Mouse (Mus musculus) limb, embryonic 14.5 days (tissue): ENCODE data around the gene Gm45213. TPM values are rescaled to one million over a fixed set of nuclear protein-coding genes. Genes with fewer than 3 reads are reported as not detected.

Source experiments
- ATAC-seq: fragments of 200-750 bp; cut with Nextera tagmentation; 2 replicates; pipeline ENCODE4 v1.8.0; 2017; ENCODE audit warnings: low read depth, moderate number of reproducible peaks, moderate TSS enrichment; ENCODE audit not compliant: low FRiP score
- DNase-seq: peaks from one replicate; pipeline ENCODE4 v3.0.0-alpha.2; 2015; ENCODE audit warnings: low spot score
- H3K27ac ChIP-seq: fragments of 300-500 bp; sonication (generic); replicated peaks from 2 replicates; pipeline ENCODE4 v1.5.1; 2014; ENCODE audit warnings: low read depth, mild to moderate bottlenecking, low read length, moderate library complexity, mixed read lengths
- H3K27me3 ChIP-seq: fragments of 300-500 bp; sonication (generic); 2 replicates; pipeline ENCODE4 v1.6.1; 2014; ENCODE audit warnings: low read length, mixed read lengths; ENCODE audit not compliant: control insufficient read depth, insufficient read depth
- H3K36me3 ChIP-seq: fragments of 300-500 bp; sonication (generic); 2 replicates; pipeline ENCODE4 v1.6.1; 2014; ENCODE audit warnings: mild to moderate bottlenecking, low read length, moderate library complexity, mixed read lengths; ENCODE audit not compliant: control insufficient read depth, insufficient read depth
- H3K4me1 ChIP-seq: fragments of 300-500 bp; sonication (generic); 2 replicates; pipeline ENCODE4 v1.6.1; 2014; ENCODE audit warnings: antibody characterized with exemption, low read length, mixed read lengths; ENCODE audit not compliant: control insufficient read depth, insufficient read depth
- H3K4me2 ChIP-seq: fragments of 300-500 bp; sonication (generic); replicated peaks from 2 replicates; pipeline ENCODE4 v1.6.1; 2014; ENCODE audit warnings: low read depth, mild to moderate bottlenecking, low read length, moderate library complexity; ENCODE audit not compliant: severe bottlenecking
- H3K4me3 ChIP-seq: fragments of 300-500 bp; sonication (generic); replicated peaks from 2 replicates; pipeline ENCODE4 v1.5.1; 2014; ENCODE audit warnings: low read length
- H3K9ac ChIP-seq: fragments of 300-500 bp; sonication (generic); 2 replicates; pipeline ENCODE4 v1.6.1; 2014; ENCODE audit warnings: mild to moderate bottlenecking, low read depth, low read length, moderate library complexity; ENCODE audit not compliant: severe bottlenecking
- H3K9me3 ChIP-seq: fragments of 300-500 bp; sonication (generic); 2 replicates; pipeline ENCODE4 v1.6.1; 2016; ENCODE audit warnings: low read length; ENCODE audit not compliant: control insufficient read depth
- POLR2A ChIP-seq: fragments of 200-500 bp; IDR thresholded peaks from 2 replicates; pipeline ENCODE4 v1.8.0; 2012; ENCODE audit warnings: inconsistent platforms, mild to moderate bottlenecking, moderate library complexity, borderline replicate concordance; ENCODE audit not compliant: insufficient read depth, insufficient read length; ENCODE audit errors: extremely low read depth
- WGBS: fragments of 180-500 bp; shearing (Covaris S2); extraction: QIAGEN DNeasy Blood & Tissue Kit; methylation state at CpG from one replicate; pipeline ENCODE4 v1.1.7; 2014; 5-methylcytosine and 5-hydroxymethylcytosine counted together
- polyA plus RNA-seq, 2 experiments: library from polyadenylated mRNA; depleted of rRNA in 1 of 2; stranded (reverse) in 1 of 2; unstranded in 1 of 2; fragments of >200 nt; fragmentation: Nextera tagmentation in 1 of 2; extraction: Ambion mirVana in 1 of 2; gene quantifications; 2 replicates each; pipeline versions ENCODE4 v1.2.1 to v1.2.3; 2012 to 2014

The Gm45213 gene
- polyA plus RNA-seq, 2 experiments, result not detected

GRCm38 (mm10) chr7:66027747-66028146 is 15.7 kb upstream of the Gm45213 start:
- Histone ChIP-seq H3K27me3 (no peaks in the 10 kb centered on the region; the same call in 1 of the 2 replicates), H3K9me3 (no peaks in the 10 kb centered on the region), H3K9ac (no peak overlapping the region), H3K4me2 (no peak overlapping the region), H3K4me3 (no peak overlapping the region), H3K36me3 (no peaks in the 10 kb centered on the region), H3K4me1 (0 out of 2 replicates have a peak, but pooled peaks cover 7% of the 10 kb centered on the region), H3K27ac (no peak overlapping the region)
- no peak for ATAC-seq
- TF ChIP-seq POLR2A, result no peak
- WGBS, result 77% methylated on average over 2 of the region's 2 CpGs
- DNase-seq, result no peak

GRCm38 (mm10) chr7:66028766-66029512 is 14.5 kb upstream of the Gm45213 start:
- H3K4me2 ChIP-seq, result no peak overlapping the region
- H3K27ac ChIP-seq, result no peak overlapping the region
- H3K4me1 ChIP-seq, result 0 out of 2 replicates have a peak, but pooled peaks cover 7% of the 10 kb centered on the region
- TF ChIP-seq POLR2A, result no peak
- DNase-seq (no peak), ATAC-seq (no peak)
- H3K27me3 ChIP-seq, result no peaks in the 10 kb centered on the region; the same call in 1 of the 2 replicates
- 24% methylated on average over 6 of the region's 6 CpGs for WGBS
- H3K4me3 ChIP-seq, result no peak overlapping the region
- H3K9me3 ChIP-seq, result no peaks in the 10 kb centered on the region
- no peak overlapping the region for H3K9ac ChIP-seq
- H3K36me3 ChIP-seq, result no peaks in the 10 kb centered on the region

GRCm38 (mm10) chr7:66036809-66037208 is 6.6 kb upstream of the Gm45213 start:
- Histone ChIP-seq H3K36me3 (no peaks in the 10 kb centered on the region), H3K9me3 (no peaks in the 10 kb centered on the region), H3K4me2 (no peak overlapping the region), H3K4me3 (no peak overlapping the region), H3K9ac (no peak overlapping the region), H3K27ac (no peak overlapping the region), H3K27me3 (peaks cover 4% of the 10 kb centered on the region; the same call in 1 of the 2 replicates), H3K4me1 (peaks cover 28% of the 10 kb centered on the region)
- ATAC-seq, result no peak
- DNase-seq, result no peak
- no peak for TF ChIP-seq POLR2A
- 56% methylated on average over 8 of the region's 8 CpGs for WGBS

GRCm38 (mm10) chr7:66038261-66038660 is 5.1 kb upstream of the Gm45213 start:
- Histone ChIP-seq H3K36me3 (no peaks in the 10 kb centered on the region), H3K4me1 (peaks cover 28% of the 10 kb centered on the region), H3K27me3 (peaks cover 4% of the 10 kb centered on the region; the same call in 1 of the 2 replicates), H3K4me3 (no peak overlapping the region), H3K9me3 (no peaks in the 10 kb centered on the region), H3K9ac (no peak overlapping the region), H3K4me2 (no peak overlapping the region), H3K27ac (no peak overlapping the region)
- DNase-seq (no peak), ATAC-seq (no peak)
- TF ChIP-seq POLR2A, result no peak
- 25% methylated on average over 3 of the region's 3 CpGs for WGBS

GRCm38 (mm10) chr7:66038730-66039129 is 4.7 kb upstream of the Gm45213 start:
- Histone ChIP-seq H3K9ac (no peak overlapping the region), H3K4me2 (peak overlapping the region; percentile 46), H3K27me3 (peaks cover 4% of the 10 kb centered on the region; the same call in 1 of the 2 replicates), H3K36me3 (no peaks in the 10 kb centered on the region), H3K27ac (no peak overlapping the region), H3K9me3 (no peaks in the 10 kb centered on the region), H3K4me3 (no peak overlapping the region), H3K4me1 (peaks cover 28% of the 10 kb centered on the region)
- DNase-seq (no peak), ATAC-seq (no peak)
- WGBS, result 30% methylated on average over 11 of the region's 11 CpGs
- no peak for TF ChIP-seq POLR2A
